Mouse (Mus musculus) megakaryocyte progenitor cell, adult 5-6 weeks (primary cell): ENCODE results near the gene B230217C12Rik. TPM values are rescaled to one million over a fixed set of nuclear protein-coding genes. Genes with fewer than 3 reads are reported as not detected.
A peak's percentile ranks its signal among the peaks of the same experiment; 100 is the strongest.
"Not testable (repeated sequence)": the region's sequence is repeated elsewhere in the genome, so short reads cannot be mapped to it uniquely, and the experiment has no call there.

Experiments
- ATAC-seq: replicated peaks from 2 replicates; pipeline ENCODE4 v1.8.0; 2016; ENCODE audit warnings: mild to moderate bottlenecking, moderate TSS enrichment, inconsistent platforms; ENCODE audit not compliant: poor library complexity
- total RNA-seq, 2 experiments: library from RNA; stranded (forward) in 1 of 2; stranded (reverse) in 1 of 2; fragments of 157-497, 149-512 nt in 1 of 2; fragments of 200-1000 nt in 1 of 2; gene quantifications; 2 replicates each; pipeline versions ENCODE4 v1.2.3 to v1.2.4; 2015 to 2017

The B230217C12Rik gene
- total RNA-seq, 2 experiments from 2014 or later, result 0.17 to 3.8 TPM

DNA sequence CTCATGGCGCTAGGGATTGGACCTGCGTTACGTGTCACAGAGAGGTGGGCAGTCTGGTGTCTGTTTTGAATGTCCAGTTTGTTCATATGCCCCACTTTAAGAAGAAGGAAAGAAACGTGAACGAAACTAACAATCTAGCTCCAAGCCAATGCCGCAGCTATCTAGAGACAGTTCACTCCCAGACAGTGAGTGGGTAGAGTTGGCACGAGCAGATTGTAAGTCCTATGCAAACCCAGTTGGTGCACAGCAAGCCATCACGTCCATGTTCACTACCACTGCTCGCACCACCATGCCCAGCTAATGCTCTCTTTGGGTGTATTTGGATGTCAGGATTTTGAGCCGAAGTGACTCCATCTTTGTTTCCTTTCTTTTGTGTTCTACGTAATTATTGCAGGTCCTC, 16.4 kb upstream of the B230217C12Rik start:
- ATAC-seq, result no peak

DNA sequence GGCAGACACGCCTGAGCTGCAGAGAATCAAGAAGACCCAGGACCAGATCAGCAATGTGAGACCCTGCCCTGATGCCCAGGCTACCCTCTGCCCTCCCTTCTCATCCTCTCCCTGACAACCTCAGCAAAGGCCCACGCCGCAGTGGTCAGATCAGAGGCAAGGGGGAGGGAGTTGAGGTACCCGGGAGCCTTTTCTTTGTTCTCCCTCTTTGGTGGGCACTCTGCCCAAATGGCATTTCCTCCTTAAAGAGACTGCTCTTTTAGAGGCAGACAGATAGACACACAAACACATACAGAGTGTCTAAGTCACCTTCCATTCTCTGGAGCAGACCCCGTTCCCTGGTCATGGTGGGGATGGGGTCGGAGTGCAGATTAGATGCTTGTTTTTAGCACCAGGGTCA, 15.7 kb upstream of the B230217C12Rik start:
- ATAC-seq, result no peak

DNA sequence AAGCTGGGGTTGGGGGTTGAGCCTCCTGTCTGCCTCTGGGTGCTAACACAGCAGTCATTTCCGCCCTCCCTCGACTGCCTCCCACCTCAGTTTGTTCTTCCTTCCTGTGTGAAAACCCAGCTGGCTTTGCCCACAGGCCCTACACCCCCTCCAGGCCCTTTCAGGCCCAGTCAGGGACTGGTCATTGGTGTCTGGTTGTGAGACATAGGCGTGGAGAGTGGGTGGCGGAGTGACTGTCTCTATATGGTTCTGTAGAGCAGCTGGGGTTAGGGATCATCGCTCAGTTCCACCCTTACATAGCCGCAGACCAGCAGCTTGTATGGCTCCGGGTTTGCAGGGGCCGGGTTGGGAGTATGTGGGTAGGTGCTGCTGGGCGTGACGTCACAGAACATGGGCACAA, 15.3 kb upstream of the B230217C12Rik start:
- peak; percentile 12; the same call in 1 of the 2 replicates for ATAC-seq

DNA sequence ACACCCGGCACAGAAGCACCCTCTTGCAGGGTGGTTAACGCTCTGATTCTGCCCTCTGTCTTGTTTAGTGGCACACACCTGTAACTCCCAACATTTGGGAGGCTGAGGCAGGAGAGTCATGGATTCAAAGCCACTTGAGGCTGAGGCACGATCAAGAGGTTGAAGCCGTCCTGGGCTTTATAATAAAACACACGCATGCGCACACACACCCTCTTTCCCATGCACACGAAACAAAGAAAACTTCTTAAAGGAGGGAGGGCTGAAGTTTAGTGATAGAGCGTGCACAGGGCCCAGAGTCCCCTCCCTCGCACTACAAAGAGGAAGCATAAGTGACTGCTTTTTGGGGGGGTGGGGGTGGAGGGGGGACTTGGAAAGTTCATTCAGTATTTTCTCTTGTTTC, 14.6 kb upstream of the B230217C12Rik start:
- ATAC-seq, result peak; percentile 17; the same call in 1 of the 2 replicates

DNA sequence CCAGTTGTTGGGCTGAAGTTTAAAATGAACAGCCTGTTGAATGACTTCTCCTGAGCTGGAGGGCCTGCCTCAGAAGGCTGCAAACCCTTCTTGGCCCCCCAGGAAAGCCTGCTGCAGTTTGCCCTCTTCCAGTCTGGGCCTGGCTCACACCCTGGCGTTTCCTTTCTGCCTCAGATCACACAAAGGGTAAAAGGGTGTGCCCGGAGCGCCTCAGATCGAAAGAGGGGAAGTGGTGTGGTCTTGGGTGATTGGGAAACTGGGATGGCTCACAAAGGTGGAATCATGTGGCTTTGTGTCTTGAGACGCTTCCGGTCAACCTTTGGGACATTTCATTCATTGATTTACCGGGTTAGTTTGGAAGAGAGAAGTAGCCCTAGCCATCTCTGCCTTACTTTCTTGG, 14.2 kb upstream of the B230217C12Rik start:
- peak; percentile 51 for ATAC-seq

DNA sequence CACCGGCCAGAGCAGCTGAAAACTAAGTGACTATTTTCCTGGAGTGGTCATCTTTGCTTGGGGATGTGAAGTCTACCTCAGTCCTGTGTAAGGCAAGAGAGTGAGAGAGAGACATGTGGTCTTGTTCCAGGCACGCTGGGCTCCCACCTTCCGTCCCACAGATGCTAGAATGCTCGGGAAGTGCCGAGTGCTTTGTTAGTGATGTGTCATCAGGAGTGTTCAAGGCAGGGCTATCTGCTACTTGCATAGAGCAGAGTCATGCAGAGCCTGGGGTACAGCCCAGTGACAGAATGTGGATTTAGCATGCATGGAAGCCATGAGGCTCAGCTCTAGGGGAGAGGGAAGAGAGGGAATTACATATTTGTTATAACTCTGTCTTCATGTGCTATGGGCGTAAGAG, 12.9 kb upstream of the B230217C12Rik start:
- ATAC-seq, result no peak

DNA sequence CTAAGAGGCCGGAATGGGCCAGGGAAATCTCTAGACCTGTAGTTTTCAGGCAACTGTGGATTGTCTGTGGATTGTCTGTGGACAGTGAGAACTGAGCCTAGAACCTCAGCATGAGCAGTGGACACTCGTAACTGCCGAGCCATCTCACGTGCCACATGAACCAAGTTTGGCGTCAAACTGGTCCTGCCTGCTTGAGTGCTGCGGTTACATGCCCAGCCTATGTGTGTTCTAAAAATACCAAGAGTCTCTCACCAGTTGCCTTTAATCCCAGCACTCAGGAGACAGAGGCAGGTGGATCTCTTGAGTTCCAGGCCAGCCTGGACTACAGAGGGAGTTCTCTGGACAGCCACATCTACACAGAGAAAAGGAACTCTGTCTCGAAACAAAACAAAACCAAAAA, 11.2 kb upstream of the B230217C12Rik start:
- no peak for ATAC-seq

DNA sequence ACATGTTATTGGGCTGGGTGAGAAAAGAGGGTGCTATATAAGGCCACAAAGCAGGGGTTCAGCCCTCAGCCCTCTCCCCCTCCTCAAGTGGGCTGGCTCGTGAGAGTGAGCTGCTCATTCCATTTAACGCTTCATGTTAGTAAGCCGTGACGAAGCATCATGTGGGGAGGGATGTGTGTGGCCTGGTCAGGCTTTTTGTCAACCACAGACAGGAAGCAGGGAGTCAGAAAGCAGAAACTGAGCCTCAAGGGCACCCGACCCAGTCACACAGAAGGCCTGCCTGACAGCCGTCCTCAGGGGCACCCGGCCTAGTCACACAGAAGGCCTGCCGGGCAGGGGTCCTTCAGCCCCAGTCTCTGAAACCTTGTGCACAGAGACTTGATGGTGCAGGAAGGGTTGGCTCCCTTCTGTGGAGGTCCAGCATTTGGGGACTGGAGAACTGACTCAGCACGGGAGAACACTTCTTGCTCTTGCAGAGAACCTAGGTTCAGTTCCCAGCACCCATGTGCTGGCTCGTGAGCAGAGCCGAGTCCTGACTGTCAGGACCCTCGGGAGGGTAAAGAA, 10.6 kb upstream of the B230217C12Rik start:
- peak; percentile 81 for ATAC-seq

DNA sequence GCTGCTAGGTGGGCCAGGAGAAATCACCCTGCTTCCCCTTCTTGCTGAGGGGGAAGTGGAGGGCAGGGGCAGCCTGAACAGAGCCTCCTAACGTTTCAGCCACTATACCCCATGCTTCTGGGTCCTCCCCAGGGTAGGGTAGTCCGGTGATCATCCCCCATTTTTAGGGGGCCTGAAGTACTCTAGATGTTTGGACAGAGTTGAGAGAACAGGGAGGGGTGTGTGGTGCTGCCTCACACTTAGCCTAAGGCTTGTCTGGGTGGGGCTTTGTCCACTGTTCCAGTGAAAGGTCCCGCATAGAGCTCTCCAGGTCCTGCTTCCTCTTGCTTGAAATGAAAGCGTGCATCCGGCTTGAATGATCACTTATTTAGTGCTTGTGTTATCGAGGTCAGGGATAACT, 10.1 kb upstream of the B230217C12Rik start:
- peak; percentile 24; the same call in 1 of the 2 replicates for ATAC-seq

DNA sequence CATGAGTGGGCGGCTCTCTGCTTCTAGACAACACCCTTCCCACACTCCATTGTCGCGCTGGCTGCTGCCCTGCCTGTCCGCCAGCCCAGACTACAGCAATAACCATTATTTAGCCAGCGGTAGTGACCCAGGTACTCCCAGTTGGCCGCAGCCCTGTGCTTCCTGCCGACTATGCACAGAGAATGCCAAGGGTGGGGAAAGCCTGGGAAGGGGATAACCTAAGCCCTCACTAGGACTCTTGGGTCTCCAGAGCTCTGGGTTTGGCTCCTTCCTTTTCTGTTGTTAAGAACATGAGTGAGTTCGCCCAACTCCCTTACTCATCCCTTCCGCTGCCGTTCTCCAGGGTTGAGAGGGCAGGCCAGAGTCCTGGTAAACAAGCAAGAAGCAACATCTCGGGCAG, 8.6 kb upstream of the B230217C12Rik start:
- ATAC-seq, result no peak

DNA sequence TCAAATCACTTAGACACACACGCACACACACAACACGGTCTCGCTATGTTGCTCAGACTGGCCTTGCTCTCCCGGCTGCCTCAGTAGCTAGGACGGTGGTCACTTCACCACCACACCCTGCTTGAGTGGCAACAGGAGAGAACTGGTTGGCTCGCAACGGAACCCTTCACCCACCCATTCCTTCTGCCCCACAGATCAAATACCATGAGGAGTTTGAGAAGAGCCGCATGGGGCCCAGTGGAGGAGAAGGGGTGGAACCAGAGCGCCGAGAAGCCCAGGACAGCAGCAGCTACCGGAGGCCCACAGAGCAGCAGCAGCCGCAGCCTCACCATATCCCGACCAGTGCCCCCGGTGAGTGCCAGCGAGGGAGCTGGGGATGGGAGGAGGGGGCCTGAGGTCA, 7.2 kb upstream of the B230217C12Rik start:
- ATAC-seq, result no peak

DNA sequence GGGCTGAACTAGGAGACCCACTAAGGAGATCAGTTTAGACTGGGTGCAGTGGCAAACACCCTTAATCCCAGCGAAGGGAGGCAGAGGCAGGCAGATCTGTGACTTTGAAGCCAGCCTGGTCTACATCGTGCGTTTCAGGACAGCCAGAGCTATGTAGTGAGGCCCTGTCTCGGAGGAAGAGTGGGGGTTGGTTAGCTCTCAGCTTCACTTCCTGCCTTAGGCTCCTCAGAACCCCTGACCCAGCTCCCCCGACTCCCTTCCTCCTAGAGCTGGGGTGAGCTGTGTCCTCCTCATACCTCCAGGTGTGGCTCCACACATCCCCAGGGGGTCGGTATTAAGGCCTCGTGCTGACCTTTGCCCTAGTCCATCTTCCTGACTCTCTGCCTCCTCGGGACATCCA, 4.0 kb upstream of the B230217C12Rik start:
- ATAC-seq, result no peak

DNA sequence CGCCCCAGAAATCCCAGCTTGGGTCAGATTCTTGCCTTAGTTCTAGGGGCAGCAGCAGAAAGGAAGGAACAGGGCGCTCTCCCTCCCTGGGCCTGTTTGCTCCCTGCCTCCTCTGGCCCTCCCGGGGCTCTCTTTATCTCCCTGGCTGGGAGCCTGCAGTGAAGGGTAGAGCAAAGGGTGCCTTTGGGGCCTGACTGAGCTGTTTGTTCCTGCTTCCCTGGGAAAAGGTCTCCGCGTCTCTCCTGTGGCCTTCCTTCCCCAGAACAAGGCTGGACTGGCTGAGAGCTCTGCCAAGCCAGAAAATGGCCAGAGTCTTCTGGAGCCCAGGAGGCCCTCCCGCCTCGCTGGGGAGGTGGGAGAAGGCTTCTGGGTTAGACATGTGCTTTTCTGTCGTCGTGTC, 3.5 kb upstream of the B230217C12Rik start:
- not testable (repeated sequence) for ATAC-seq

DNA sequence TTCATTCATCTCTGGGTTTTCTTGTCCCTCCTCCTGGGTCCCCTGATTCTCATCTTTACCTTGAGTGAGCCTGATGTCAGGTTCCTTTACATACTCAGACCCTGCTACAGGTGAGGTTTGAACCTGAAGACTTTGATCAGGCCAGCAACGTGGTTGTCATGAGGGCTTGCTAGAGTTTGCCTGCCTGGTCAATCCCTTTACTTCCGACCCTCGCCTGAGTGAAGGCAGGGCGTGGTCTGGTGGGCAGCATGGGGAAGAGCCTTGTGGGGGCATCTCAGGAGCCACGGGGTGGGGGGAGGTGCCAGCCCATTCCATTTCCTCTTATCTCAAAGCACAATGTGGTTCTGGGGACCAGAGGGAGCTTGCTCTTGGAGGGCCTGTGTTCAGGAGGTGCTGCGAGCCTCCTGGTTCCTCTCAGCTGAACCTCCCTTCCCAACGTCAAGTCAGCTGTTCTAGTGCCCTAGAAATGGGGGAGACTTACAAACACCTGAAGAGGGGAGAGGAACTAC, 2.9 kb upstream of the B230217C12Rik start:
- ATAC-seq, result 0 out of 2 replicates have a peak, but pooled peaks have one; percentile 18

DNA sequence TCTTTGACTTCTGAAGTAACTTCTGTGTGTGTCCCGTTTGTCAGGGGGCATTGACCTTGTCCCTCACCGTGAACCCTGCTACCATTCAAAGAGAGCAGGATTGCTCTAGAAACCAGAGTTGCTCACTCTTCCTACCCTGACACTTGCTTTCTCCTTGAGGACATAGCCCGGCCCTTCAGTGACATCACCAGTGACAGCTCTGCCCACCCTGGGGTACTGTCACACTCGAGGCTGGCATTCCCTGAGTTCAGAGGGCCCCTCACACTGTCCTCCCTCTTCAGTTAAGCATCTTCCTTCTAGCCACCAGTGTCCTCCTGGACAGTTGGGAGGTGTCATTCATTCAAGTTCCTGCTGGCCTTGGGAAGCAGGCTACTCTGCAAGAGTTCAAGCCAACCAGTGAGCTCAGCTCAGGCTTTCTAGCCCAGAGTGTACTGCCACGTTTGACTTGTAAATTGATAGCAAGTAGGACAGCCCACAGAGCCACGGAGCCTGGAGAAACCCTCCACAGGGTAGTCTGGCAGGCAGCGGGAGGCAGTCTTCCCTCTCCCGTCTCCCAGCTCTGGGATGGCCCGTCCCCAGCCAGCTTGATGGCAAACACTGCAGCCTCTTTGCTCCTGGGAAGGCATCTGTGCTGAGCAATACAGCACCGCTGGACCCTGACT, 1.7 kb upstream of the B230217C12Rik start:
- ATAC-seq, result no peak

DNA sequence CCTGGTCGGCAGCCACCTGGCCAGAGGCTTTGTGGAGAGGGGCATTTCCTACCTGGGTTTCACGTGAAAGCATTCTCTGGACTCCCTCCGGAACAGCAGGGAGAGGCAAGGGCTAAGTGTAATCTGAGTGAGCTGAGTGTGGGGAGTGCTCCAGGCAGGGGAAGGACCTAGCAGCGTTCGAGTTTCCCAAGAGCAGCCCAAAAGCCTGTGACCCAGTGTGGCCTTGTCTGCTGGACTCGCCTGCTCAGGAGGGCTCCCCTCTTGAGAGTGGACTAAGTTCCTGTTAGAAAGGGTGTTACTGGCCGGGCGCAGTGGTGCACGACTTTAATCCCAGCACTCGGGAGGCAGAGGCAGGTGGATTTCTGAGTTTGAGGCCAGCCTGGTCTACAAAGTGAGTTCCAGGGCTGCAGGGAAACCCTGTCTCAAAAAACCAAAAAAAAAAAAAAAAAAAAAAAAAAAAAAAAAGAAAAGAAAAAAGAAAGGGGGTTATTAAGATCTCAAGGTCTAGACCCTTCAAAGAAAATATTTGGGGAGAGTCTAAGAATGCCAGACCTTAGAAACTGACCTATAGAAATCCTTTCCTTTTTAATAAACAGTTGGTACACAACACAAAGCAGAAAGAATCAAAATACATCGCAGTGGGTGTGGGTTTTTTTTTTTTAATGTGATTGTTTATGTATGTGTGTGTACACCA, 992 bp upstream of the B230217C12Rik start:
- no peak for ATAC-seq

DNA sequence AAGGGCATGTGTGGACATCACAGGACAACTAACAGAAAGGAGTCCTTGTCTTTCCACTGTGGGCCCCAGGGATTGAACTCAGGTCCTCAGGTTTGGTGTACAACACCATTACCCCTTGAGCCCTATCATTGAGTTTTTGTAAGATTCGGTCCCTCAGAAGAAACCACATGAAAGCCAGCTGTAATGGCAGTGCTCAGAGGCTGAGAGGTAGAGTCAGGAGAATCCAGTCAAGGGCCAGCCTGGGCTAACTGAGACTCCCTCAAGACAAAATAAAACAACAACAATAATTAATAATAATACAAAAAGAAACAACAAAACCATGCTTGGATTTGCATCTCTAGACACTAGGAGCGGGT, 467 bp upstream of the B230217C12Rik start:
- ATAC-seq, result no peak

DNA sequence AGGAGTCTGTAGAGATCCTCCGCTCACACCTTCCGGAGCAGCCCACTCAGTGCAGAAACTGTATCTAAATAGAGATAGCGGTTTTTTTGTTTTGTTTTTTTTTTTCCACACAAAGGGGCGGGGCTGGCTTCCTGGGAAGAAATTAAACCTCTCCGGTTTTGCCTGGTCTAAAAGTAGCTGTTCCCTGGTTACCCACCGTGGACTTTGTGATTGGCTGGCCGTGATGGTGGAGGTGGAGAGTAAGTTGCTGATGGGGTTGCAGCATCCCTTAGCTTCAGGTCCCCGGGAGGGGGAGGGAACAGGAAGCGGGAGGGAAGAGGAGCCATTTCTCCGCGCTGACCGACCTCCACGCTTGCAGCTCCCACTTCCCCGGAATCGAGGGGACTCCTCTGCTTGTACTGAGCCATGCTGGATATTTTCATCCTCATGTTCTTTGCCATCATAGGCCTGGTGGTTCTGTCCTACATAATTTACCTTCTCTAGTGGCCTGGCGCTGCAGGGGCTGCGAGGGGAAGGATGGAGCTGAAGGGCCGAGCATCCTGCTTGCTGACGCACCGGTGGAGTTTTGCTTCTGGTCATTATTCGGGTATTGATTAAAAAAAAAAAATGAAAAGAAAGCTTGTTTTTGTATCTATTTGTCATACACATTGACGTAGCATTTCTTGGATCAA, 546 bp downstream of the B230217C12Rik start:
- peak; percentile 75 for ATAC-seq

DNA sequence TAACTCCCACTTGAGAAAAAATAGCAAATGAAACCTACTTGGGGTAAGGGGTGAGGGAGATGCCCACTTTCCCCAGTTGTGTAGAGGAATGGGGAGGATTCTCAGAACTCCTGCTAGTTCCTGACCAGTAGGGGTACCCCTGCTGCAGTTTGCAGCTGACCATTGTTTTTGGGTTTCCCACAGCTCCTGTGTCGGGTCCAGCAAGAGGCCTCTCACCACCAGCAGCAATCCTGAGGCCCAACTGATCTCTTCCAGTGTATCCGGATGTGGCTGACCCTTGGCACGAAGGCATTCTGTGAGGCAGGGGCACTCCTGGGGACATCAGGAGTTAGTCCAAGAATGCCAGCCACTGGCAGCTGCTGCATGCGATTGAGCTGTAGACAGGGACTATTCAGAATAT, 1.4 kb downstream of the B230217C12Rik start:
- no peak for ATAC-seq

DNA sequence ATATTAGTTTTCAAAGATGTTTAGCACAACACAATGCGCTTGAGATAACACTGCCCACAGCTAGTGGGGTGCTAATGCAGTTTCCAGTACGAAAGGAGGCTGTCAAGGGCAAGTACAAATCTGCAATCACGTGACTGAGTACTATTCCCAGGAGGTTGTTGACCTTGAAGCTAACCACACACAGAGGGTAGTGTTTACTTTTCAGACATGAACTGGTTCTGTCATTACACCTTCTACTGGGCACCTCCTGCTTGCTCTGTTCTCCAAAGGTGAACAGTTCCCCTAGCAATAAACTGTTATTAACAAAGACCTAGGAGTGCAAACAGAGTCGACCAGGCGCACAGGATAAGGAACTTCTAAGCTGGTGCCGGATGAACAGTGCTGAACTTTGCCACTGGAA, 9.8 kb downstream of the B230217C12Rik start:
- ATAC-seq, result no peak

DNA sequence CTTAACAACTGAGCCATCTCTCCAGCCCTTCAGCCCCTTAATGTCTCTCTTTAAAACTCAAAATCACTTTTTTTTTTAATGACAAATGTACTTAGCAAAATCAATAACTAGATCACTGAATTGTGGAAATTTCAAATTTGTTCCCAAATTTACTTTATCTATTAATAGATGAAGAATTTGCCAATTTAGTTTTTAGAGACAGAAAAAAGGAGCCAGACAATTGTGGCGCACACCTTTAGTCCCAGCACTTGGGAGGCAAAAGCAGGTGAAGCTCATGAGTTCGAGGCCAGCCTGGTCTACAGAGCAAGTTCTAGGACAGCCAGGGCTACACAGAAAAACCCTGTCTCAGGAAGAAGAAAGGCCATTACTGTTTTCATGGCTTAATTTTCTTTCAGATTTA, 11.0 kb downstream of the B230217C12Rik start:
- ATAC-seq, result no peak

DNA sequence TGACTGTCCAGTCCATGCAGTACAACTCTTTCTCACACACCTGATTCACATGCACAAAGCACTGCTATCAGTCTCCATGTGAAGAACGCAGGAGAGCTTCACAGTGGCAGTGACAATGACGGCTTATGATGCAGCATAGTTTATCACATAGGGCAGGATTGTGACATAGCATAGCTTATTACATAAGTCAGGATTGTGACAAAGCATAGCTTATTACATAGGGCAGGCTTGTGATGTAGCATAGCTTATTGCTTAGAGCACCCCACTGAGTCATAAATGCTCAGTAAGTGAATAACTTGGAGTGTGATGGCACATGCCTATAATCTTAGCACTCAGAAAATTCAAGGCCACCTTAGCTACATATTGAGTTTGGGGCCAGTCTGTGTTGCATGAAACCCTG, 14.9 kb downstream of the B230217C12Rik start:
- ATAC-seq, result no peak
